Mouse (Mus musculus): ENCODE measurements at regions not wholly inside any gene's neighbourhood (a gene's known extent, or its start where the extent isn't known, plus 50 kb on each side); places are given as distances from the start of the nearest gene placed in this dataset.
A peak's percentile ranks its signal among the peaks of the same experiment; 100 is the strongest.

DNA sequence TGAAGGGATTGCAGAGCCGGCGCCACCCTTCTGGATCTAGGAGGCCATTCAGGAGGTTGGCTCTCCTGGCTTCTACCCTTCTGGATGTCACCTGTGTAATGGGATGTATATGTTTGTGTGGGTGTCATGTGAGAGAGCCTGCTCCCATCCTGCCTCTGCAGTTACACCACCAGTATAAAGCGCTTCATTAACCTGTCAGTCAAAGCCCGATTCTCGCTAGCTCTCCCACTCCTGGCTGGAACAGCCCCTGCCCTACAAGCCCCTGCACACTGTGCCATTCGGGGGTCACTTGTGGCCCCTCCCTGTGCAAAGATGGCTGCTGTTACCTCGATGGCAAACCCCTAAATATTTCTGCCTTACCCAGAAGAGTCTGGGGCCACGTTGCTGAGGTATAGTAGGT is 78.5 kb upstream of the Pax2 start:
- DNase-seq (ENCODE audit: low spot score), result no peak
- Histone ChIP-seq H3K4me3 (ENCODE audit: low read depth, low read length) (no peak overlapping the region), H3K4me2 (ENCODE audit: low read depth) (no peak overlapping the region), H3K27me3 (ENCODE audit: control insufficient read depth, insufficient read depth, low read length) (peaks cover 90% of the 10 kb centered on the region), H3K9ac (ENCODE audit: low read length) (no peak overlapping the region), H3K4me1 (ENCODE audit: control insufficient read depth, insufficient read depth, low read length) (peaks cover 3% of the 10 kb centered on the region; the same call in 1 of the 2 replicates), H3K36me3 (ENCODE audit: control insufficient read depth, insufficient read depth, low read length) (no peaks in the 10 kb centered on the region), H3K9me3 (ENCODE audit: control insufficient read depth, low read length) (no peaks in the 10 kb centered on the region), H3K27ac (ENCODE audit: low read depth, low read length) (no peak overlapping the region)
- no peak for ATAC-seq (ENCODE audit: insufficient read depth, low FRiP score, low TSS enrichment)
- 52% methylated on average over 8 of the region's 8 CpGs for WGBS

DNA sequence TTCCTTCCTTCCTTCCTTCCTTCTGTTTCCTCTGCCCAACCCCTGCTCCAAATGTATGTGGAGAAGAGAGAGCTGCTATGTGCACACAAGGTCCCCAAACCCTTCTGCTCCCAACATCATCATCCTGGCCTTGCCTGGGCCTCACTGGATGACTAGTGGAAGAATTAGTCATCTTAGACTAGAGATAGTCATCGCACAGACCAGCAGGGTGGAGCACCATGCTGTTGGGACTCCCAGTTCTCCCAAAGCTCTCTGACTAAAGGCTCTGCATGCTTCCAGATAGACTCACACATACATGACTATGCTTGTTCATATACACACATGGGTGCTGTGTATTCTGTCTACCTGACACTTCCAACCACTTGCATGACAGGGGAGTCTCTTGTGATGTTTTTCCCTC is 77.2 kb upstream of the Pax2 start:
- WGBS, result 80% methylated on average over 1 of the region's 1 CpGs
- no peaks in the 10 kb centered on the region for H3K36me3 ChIP-seq (ENCODE audit: control insufficient read depth, insufficient read depth, low read length)
- no peaks in the 10 kb centered on the region for H3K9me3 ChIP-seq (ENCODE audit: control insufficient read depth, low read length)
- peaks cover 91% of the 10 kb centered on the region for H3K27me3 ChIP-seq (ENCODE audit: control insufficient read depth, insufficient read depth, low read length)
- H3K4me3 ChIP-seq (ENCODE audit: low read depth, low read length), result no peak overlapping the region
- H3K27ac ChIP-seq (ENCODE audit: low read depth, low read length), result no peak overlapping the region
- H3K9ac ChIP-seq (ENCODE audit: low read length), result no peak overlapping the region
- no peak overlapping the region for H3K4me2 ChIP-seq (ENCODE audit: low read depth)
- ATAC-seq (ENCODE audit: insufficient read depth, low FRiP score, low TSS enrichment) (no peak), DNase-seq (ENCODE audit: low spot score) (no peak)
- H3K4me1 ChIP-seq (ENCODE audit: control insufficient read depth, insufficient read depth, low read length), result peaks cover 3% of the 10 kb centered on the region; the same call in 1 of the 2 replicates

DNA sequence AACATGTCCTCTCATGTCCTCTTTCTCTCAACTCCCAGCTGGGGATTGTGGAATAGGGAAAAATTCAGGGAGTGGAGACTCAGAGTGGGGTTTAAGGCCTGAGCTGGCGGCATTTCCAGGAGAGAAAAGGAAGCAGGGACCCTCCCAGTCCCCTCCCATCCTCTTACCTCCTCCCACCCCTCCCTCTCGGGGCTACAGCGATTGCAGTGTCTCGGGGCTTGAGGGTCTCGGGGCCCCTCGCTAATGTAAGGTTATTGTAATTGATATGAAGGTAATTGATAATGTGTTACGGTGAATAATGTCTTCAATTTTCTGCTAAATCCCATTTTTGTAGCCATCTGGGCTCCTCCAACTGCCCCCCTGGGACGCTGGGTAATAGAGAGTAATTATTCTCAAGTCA is 74.2 kb upstream of the Pax2 start:
- Histone ChIP-seq H3K27me3 (ENCODE audit: control insufficient read depth, insufficient read depth, low read length) (peaks cover 86% of the 10 kb centered on the region), H3K36me3 (ENCODE audit: control insufficient read depth, insufficient read depth, low read length) (no peaks in the 10 kb centered on the region), H3K4me2 (ENCODE audit: low read depth) (no peak overlapping the region), H3K27ac (ENCODE audit: low read depth, low read length) (no peak overlapping the region), H3K4me1 (ENCODE audit: control insufficient read depth, insufficient read depth, low read length) (0 out of 2 replicates have a peak, but pooled peaks cover 3% of the 10 kb centered on the region), H3K4me3 (ENCODE audit: low read depth, low read length) (no peak overlapping the region), H3K9ac (ENCODE audit: low read length) (no peak overlapping the region), H3K9me3 (ENCODE audit: control insufficient read depth, low read length) (no peaks in the 10 kb centered on the region)
- ATAC-seq (ENCODE audit: insufficient read depth, low FRiP score, low TSS enrichment), result no peak
- peak; percentile 50 for DNase-seq (ENCODE audit: low spot score)
- 3% methylated on average over 8 of the region's 8 CpGs for WGBS

DNA sequence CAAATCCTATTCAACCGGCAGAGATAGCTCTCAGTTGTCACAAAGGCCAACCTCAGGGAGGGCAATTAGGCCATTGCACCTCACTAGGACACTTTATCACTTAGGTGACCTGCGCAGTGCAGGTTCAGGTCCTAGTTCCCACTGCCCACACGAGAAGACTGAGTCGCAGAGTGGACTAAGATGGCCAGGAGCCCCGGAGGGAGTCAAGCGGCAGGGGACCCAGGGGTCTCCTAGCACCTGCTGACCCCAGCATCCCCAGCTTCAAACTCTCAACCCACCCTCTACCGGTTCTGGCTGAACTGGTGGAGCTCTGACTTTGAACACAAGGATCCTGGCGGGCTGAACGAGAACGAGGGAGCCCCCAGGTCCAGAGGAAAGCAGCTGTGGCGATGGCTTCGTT is 72.7 kb upstream of the Pax2 start:
- no peak overlapping the region for H3K4me2 ChIP-seq (ENCODE audit: low read depth)
- H3K4me1 ChIP-seq (ENCODE audit: control insufficient read depth, insufficient read depth, low read length), result 0 out of 2 replicates have a peak, but pooled peaks cover 3% of the 10 kb centered on the region
- peaks cover 73% of the 10 kb centered on the region for H3K27me3 ChIP-seq (ENCODE audit: control insufficient read depth, insufficient read depth, low read length)
- ATAC-seq (ENCODE audit: insufficient read depth, low FRiP score, low TSS enrichment), result no peak
- no peak overlapping the region for H3K27ac ChIP-seq (ENCODE audit: low read depth, low read length)
- 1% methylated on average over 12 of the region's 12 CpGs for WGBS
- no peak overlapping the region for H3K9ac ChIP-seq (ENCODE audit: low read length)
- no peaks in the 10 kb centered on the region for H3K9me3 ChIP-seq (ENCODE audit: control insufficient read depth, low read length)
- no peak overlapping the region for H3K4me3 ChIP-seq (ENCODE audit: low read depth, low read length)
- H3K36me3 ChIP-seq (ENCODE audit: control insufficient read depth, insufficient read depth, low read length), result no peaks in the 10 kb centered on the region
- DNase-seq (ENCODE audit: low spot score), result no peak

DNA sequence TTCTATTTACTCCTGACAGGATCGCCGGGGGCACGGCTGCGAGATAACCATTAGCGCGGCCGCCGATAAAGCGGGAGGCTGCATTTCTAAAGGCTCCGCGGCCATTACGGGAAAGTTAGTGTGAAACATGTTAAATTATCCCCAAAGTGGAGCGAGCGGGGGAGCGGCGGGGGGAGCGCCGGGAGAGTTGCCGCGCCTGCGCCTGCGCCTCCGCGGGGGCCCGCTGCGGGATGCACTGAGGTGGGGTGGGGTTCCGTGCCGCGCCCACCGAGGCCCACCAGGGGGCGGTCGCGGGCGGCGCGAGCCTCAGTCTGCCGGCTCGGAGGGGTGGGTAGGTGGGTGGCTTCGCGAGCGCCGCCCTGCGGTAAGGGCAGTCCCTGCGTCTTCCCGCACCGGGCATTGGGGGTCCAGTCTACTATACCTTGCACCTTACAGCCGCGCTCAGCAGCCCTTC is 71.8 kb upstream of the Pax2 start:
- Histone ChIP-seq H3K4me3 (ENCODE audit: low read depth, low read length) (0 out of 2 replicates have a peak overlapping the region, but pooled peaks have one; percentile 6), H3K4me2 (ENCODE audit: low read depth) (peak overlapping the region; percentile 26; the same call in 1 of the 2 replicates), H3K36me3 (ENCODE audit: control insufficient read depth, insufficient read depth, low read length) (no peaks in the 10 kb centered on the region), H3K9me3 (ENCODE audit: control insufficient read depth, low read length) (no peaks in the 10 kb centered on the region), H3K9ac (ENCODE audit: low read length) (no peak overlapping the region), H3K27me3 (ENCODE audit: control insufficient read depth, insufficient read depth, low read length) (peaks cover 70% of the 10 kb centered on the region), H3K4me1 (ENCODE audit: control insufficient read depth, insufficient read depth, low read length) (0 out of 2 replicates have a peak, but pooled peaks cover 3% of the 10 kb centered on the region), H3K27ac (ENCODE audit: low read depth, low read length) (no peak overlapping the region)
- ATAC-seq (ENCODE audit: insufficient read depth, low FRiP score, low TSS enrichment) (peak; percentile 50; the same call in 1 of the 2 replicates), DNase-seq (ENCODE audit: low spot score) (peak; percentile 61)
- 2% methylated on average over 43 of the region's 48 CpGs for WGBS

DNA sequence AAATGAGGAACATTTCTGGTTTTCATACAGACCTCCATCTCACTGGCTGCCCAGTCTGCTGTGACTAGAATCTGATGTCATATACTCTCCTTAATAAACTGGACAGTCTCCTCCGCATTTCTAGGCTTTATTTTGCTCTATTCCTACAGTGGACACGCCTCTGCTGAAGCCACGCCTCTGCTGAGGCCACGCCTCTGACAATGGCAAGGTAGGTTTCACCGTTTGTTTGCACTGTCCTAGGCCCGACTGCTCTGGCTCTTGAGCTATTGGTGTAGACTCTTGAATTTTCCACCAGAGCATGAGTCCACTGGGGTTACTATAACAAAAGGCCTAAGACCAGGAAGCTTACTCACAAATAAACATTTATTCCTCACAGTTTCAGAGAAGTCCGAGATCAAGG is 69.8 kb upstream of the Pax2 start:
- H3K4me2 ChIP-seq (ENCODE audit: low read depth), result no peak overlapping the region
- 44% methylated on average over 7 of the region's 7 CpGs for WGBS
- H3K4me3 ChIP-seq (ENCODE audit: low read depth, low read length), result no peak overlapping the region
- no peak overlapping the region for H3K9ac ChIP-seq (ENCODE audit: low read length)
- ATAC-seq (ENCODE audit: insufficient read depth, low FRiP score, low TSS enrichment) (no peak), DNase-seq (ENCODE audit: low spot score) (no peak)
- 0 out of 2 replicates have a peak, but pooled peaks cover 3% of the 10 kb centered on the region for H3K4me1 ChIP-seq (ENCODE audit: control insufficient read depth, insufficient read depth, low read length)
- peaks cover 55% of the 10 kb centered on the region for H3K27me3 ChIP-seq (ENCODE audit: control insufficient read depth, insufficient read depth, low read length)
- H3K36me3 ChIP-seq (ENCODE audit: control insufficient read depth, insufficient read depth, low read length), result no peaks in the 10 kb centered on the region
- no peak overlapping the region for H3K27ac ChIP-seq (ENCODE audit: low read depth, low read length)
- no peaks in the 10 kb centered on the region for H3K9me3 ChIP-seq (ENCODE audit: control insufficient read depth, low read length)

DNA sequence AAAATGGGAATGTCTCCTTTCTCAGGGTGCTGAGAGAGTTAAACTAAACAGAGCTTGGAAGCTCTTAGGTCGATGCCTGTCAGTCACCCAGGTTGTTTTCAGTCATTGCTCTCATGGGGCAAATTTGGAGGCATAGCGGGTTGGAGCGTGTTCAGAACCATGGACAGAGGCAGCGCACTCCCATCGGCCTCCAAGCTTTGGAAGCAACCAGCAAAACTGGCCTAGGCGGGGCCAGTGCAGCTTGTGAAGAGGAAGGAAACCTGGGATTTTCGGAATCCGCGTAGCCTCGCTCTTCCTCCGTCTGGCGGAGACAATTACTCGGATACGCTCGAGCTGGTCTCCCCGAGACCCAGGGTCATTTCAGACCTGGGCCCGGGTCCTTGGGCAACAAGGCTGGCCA is 63.4 kb upstream of the Pax2 start:
- H3K9ac ChIP-seq (ENCODE audit: low read length), result peak overlapping the region; percentile 39
- DNase-seq (ENCODE audit: low spot score) (peak; percentile 73), ATAC-seq (ENCODE audit: insufficient read depth, low FRiP score, low TSS enrichment) (no peak)
- peak overlapping the region; percentile 29 for H3K4me2 ChIP-seq (ENCODE audit: low read depth)
- H3K27ac ChIP-seq (ENCODE audit: low read depth, low read length), result no peak overlapping the region
- H3K4me1 ChIP-seq (ENCODE audit: control insufficient read depth, insufficient read depth, low read length), result no peaks in the 10 kb centered on the region; the same call in 1 of the 2 replicates
- peak overlapping the region; percentile 10; the same call in 1 of the 2 replicates for H3K4me3 ChIP-seq (ENCODE audit: low read depth, low read length)
- WGBS, result 1% methylated on average over 17 of the region's 17 CpGs
- H3K9me3 ChIP-seq (ENCODE audit: control insufficient read depth, low read length), result no peaks in the 10 kb centered on the region
- no peaks in the 10 kb centered on the region for H3K36me3 ChIP-seq (ENCODE audit: control insufficient read depth, insufficient read depth, low read length)
- peaks cover 18% of the 10 kb centered on the region for H3K27me3 ChIP-seq (ENCODE audit: control insufficient read depth, insufficient read depth, low read length)

DNA sequence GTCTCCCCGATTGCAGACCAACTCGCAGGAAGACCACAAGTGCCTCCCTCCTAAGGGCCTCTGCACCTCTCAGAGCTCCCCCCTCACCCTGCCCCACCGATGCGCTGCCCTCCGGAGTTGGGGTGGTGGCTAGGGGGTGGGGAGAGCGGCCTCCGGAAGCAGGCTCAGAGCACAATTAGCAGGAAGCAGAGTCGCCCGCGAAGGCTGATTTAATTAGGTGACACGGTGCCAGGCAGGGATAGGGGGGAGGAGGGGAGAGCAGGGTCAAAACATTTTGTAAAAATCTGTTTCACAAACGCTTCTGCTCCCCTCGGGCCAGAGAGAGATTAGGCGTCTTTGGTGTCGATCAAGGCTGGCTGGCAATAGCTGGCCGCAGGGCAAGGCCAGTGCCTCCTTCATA is 63.0 kb upstream of the Pax2 start:
- Histone ChIP-seq H3K9ac (ENCODE audit: low read length) (peak overlapping the region; percentile 39), H3K27me3 (ENCODE audit: control insufficient read depth, insufficient read depth, low read length) (peaks cover 18% of the 10 kb centered on the region), H3K36me3 (ENCODE audit: control insufficient read depth, insufficient read depth, low read length) (no peaks in the 10 kb centered on the region), H3K27ac (ENCODE audit: low read depth, low read length) (no peak overlapping the region), H3K9me3 (ENCODE audit: control insufficient read depth, low read length) (no peaks in the 10 kb centered on the region), H3K4me1 (ENCODE audit: control insufficient read depth, insufficient read depth, low read length) (no peaks in the 10 kb centered on the region; the same call in 1 of the 2 replicates), H3K4me2 (ENCODE audit: low read depth) (peak overlapping the region; percentile 29), H3K4me3 (ENCODE audit: low read depth, low read length) (peak overlapping the region; percentile 10; the same call in 1 of the 2 replicates)
- DNase-seq (ENCODE audit: low spot score), result peak; percentile 46
- 1% methylated on average over 16 of the region's 16 CpGs for WGBS
- no peak; the same call in 1 of the 2 replicates for ATAC-seq (ENCODE audit: insufficient read depth, low FRiP score, low TSS enrichment)

DNA sequence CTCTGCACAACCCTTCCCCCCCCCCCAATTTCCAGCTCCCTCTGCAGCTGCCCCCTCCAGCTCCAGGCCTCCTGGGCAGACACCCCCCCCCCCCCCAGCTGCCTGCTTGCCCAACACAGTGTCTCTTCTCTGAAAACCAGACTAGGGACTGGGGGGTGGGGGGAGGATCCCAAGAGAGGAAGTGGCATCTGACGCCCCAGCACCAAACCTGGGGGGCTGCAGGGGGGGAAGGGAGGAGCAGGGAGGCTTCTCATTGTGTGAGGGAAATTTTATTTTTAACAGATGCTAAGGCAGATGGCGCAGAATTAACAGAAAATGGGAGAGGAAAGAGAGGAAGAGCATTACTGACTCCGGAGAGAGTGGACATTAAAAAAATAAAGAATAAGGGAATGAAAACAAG is 60.5 kb upstream of the Pax2 start:
- peaks cover 23% of the 10 kb centered on the region for H3K27me3 ChIP-seq (ENCODE audit: control insufficient read depth, insufficient read depth, low read length)
- no peaks in the 10 kb centered on the region for H3K36me3 ChIP-seq (ENCODE audit: control insufficient read depth, insufficient read depth, low read length)
- WGBS, result 14% methylated on average over 3 of the region's 3 CpGs
- no peaks in the 10 kb centered on the region for H3K9me3 ChIP-seq (ENCODE audit: control insufficient read depth, low read length)
- DNase-seq (ENCODE audit: low spot score), result no peak
- H3K4me1 ChIP-seq (ENCODE audit: control insufficient read depth, insufficient read depth, low read length), result no peaks in the 10 kb centered on the region; the same call in 1 of the 2 replicates
- H3K4me3 ChIP-seq (ENCODE audit: low read depth, low read length), result no peak overlapping the region
- no peak overlapping the region for H3K4me2 ChIP-seq (ENCODE audit: low read depth)
- no peak overlapping the region for H3K9ac ChIP-seq (ENCODE audit: low read length)
- ATAC-seq (ENCODE audit: insufficient read depth, low FRiP score, low TSS enrichment), result 0 out of 2 replicates have a peak, but pooled peaks have one; percentile 48
- H3K27ac ChIP-seq (ENCODE audit: low read depth, low read length), result 0 out of 2 replicates have a peak overlapping the region, but pooled peaks have one; percentile 10

All from neural tube, embryonic 11.5 days (tissue).